Mouse (Mus musculus): ENCODE results near the gene Utp18.
A peak's percentile ranks its signal among the peaks of the same experiment; 100 is the strongest.
"Not testable (repeated sequence)": the region's sequence is repeated elsewhere in the genome, so short reads cannot be mapped to it uniquely, and the experiment has no call there.

Utp18 gene

GRCm38 (mm10) chr11:93885572-93886410, at the start of gene Utp18, which contains the start of gene Mbtd1:
TSS of gene Utp18 (minus strand) at chr11:93885766.
TSS of gene Mbtd1 (plus strand) at chr11:93885852.
- peak; percentile 99 for DNase-seq (ENCODE audit: low spot score)

GRCm38 (mm10) chr11:93929106-93929505, 43.5 kb upstream of the Utp18 start:
- DNase-seq (ENCODE audit: low spot score): no peak

- not testable (repeated sequence) for DNase-seq (ENCODE audit: low spot score)
Observed at GRCm38 (mm10) chr11:93915019-93915418, 29.5 kb upstream of the Utp18 start.

GRCm38 (mm10) chr11:93911603-93912002, 26.0 kb upstream of the Utp18 start:
- no peak for DNase-seq (ENCODE audit: low spot score)

GRCm38 (mm10) chr11:93908829-93909228, 23.3 kb upstream of the Utp18 start:
- DNase-seq (ENCODE audit: low spot score): no peak

- DNase-seq (ENCODE audit: low spot score): no peak
Observed at GRCm38 (mm10) chr11:93907839-93908238, 22.3 kb upstream of the Utp18 start.

- DNase-seq (ENCODE audit: low spot score): no peak
Observed at GRCm38 (mm10) chr11:93906834-93907233, 21.3 kb upstream of the Utp18 start.

GRCm38 (mm10) chr11:93897732-93898131, 12.2 kb upstream of the Utp18 start:
- DNase-seq (ENCODE audit: low spot score): no peak

GRCm38 (mm10) chr11:93887080-93887447, 1.5 kb upstream of the Utp18 start:
- no peak for DNase-seq (ENCODE audit: low spot score)

- peak; percentile 68 for DNase-seq (ENCODE audit: low spot score)
Observed at GRCm38 (mm10) chr11:93886411-93887079, 979 bp upstream of the Utp18 start.

GRCm38 (mm10) chr11:93884901-93885571, 530 bp downstream of the Utp18 start:
- DNase-seq (ENCODE audit: low spot score): peak; percentile 77

GRCm38 (mm10) chr11:93884068-93884467, 1.5 kb downstream of the Utp18 start:
- no peak for DNase-seq (ENCODE audit: low spot score)

- no peak for DNase-seq (ENCODE audit: low spot score)
Observed at GRCm38 (mm10) chr11:93862638-93863037, 22.9 kb downstream of the Utp18 start.

GRCm38 (mm10) chr11:93862045-93862623, 23.4 kb downstream of the Utp18 start:
- no peak for DNase-seq (ENCODE audit: low spot score)

- DNase-seq (ENCODE audit: low spot score): no peak
Observed at GRCm38 (mm10) chr11:93861193-93861592, 24.4 kb downstream of the Utp18 start.

- no peak for DNase-seq (ENCODE audit: low spot score)
Observed at GRCm38 (mm10) chr11:93860540-93861172, 24.9 kb downstream of the Utp18 start.

- peak; percentile 85 for DNase-seq (ENCODE audit: low spot score)
Observed at GRCm38 (mm10) chr11:93856284-93856955, 29.1 kb downstream of the Utp18 start.

- DNase-seq (ENCODE audit: low spot score): no peak
Observed at GRCm38 (mm10) chr11:93852546-93852945, 33.0 kb downstream of the Utp18 start.

- DNase-seq (ENCODE audit: low spot score): no peak
Observed at GRCm38 (mm10) chr11:93847342-93847741, 38.2 kb downstream of the Utp18 start.

- DNase-seq (ENCODE audit: low spot score): no peak
Observed at GRCm38 (mm10) chr11:93835800-93836199, 49.8 kb downstream of the Utp18 start.

GRCm38 (mm10) chr11:93829971-93830370, 55.6 kb downstream of the Utp18 start:
- DNase-seq (ENCODE audit: low spot score): no peak

All from testis, postnatal 10 days (tissue).